Mouse (Mus musculus): ENCODE measurements around the gene Rtf1. TPM values are rescaled to one million over a fixed set of nuclear protein-coding genes. Genes with fewer than 3 reads are reported as not detected.
"Not testable (repeated sequence)": the region's sequence is repeated elsewhere in the genome, so short reads cannot be mapped to it uniquely, and the experiment has no call there.

Gene Rtf1
- polyA plus RNA-seq (2012): 5.3 and 5.8 TPM in 2 replicates

DNA sequence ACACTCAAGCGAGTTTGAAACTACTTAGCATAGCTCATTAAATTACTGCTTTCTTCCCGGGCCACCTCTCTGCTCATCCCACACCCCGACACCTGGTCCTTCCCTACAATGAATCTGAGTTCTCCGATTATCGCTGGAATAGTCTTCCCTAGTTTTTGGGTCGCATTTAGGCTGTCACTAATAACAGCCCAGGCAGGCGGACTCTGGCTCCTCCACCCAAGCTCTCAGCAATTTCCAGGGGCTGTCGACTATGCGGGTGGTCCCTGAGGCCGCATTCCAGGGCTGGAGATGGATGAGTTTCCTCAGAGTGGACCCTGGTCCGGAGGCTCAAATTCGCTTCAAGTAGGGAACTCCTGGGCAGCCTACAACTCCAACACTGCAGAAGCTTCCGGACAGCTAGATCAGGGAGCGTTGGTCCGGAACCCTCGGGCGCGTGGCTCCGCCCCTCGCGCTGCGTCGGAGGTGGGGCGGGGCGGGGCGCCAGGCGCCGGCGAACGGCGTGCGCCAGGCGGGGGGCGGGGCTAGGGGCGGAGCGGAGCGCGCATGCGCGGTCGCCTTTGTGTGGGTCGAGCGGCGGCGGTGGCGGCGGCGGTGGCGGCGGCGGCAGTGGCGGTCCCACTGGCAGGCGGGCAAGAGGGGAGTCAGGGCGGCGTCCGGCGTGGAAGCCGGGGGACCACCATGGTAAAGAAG is at the start of gene Rtf1:
Rtf1 (plus strand) TSS at position 544 of the 690 bp plus-strand sequence.
- H3K9me3 ChIP-seq (ENCODE audit: control insufficient read depth, low read length): no peaks in the 10 kb centered on the region
- H3K36me3 ChIP-seq (ENCODE audit: control insufficient read depth): peaks cover 16% of the 10 kb centered on the region
- H3K27me3 ChIP-seq (ENCODE audit: control insufficient read depth): peaks cover 8% of the 10 kb centered on the region
- H3K4me1 ChIP-seq (ENCODE audit: control insufficient read depth): peaks cover 31% of the 10 kb centered on the region
- H3K4me3 ChIP-seq (replicated peaks): peak within 1 kb of the TSS; percentile 90
- TF ChIP-seq TAL1 (IDR thresholded peaks at IDR 0.05; ENCODE audit: low read length): no peak
- TF ChIP-seq GATA1 (IDR thresholded peaks at IDR 0.05; ENCODE audit: low read length): no peak

DNA sequence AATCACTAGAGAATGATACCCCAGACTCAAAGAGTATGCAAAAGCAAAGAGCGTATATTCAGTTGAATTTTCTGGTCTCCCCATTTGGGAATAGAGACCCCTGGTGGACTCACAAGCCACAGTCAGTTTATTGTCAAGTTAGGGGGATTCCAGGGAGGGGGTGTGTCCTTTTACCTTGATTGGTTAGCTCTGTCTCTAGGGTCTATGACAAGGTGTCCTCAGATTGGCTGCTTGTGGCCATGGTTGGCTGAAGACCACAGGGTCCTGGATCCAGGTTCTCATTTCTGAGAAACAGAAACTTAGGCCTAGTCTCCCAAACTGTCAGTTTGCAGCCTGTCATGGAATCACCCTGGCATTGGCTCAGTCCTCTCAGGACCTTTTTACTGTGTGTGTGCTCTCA is 38.1 kb upstream of the Rtf1 start:
- Histone ChIP-seq H3K36me3 (ENCODE audit: control insufficient read depth) (peaks cover 98% of the 10 kb centered on the region), H3K27me3 (ENCODE audit: control insufficient read depth) (no peaks in the 10 kb centered on the region)
- TF ChIP-seq TAL1 (IDR thresholded peaks at IDR 0.05; ENCODE audit: low read length): no peak
- no peak for TF ChIP-seq GATA1 (IDR thresholded peaks at IDR 0.05; ENCODE audit: low read length)

DNA sequence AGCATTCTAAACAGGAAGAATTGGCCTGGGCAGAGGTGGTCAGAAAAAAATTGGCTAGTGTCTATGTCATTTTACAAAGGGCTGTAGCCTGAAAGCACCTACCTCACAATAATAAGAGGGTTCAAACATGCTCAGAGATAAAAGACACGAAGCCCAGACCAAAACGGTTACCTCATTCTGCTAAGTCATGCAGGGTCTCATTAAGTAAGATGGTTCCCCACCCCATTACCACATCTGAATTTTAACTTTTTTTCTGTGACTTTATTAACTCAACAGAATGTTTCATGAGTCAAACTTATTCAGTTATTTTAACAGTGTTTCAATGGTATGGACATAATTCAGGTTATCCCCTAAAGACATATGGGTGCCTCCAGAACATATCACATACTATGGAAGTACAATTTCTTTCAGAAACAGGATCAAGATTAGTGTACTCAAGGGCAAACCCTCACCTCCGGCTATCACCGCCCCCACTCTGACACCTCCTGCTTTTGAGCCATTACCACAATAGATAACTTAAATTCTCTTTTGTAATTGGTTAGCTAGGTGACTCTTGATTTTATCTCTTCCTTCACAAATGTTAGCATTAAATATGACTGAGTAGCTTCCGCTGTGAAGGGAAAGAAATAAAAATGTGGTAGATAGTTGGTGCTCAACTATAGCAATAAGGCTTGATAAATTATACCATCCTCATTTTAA is 33.5 kb upstream of the Rtf1 start:
- H3K36me3 ChIP-seq (ENCODE audit: control insufficient read depth): peaks cover 97% of the 10 kb centered on the region
- TF ChIP-seq TAL1 (IDR thresholded peaks at IDR 0.05; ENCODE audit: low read length): no peak
- no peak for TF ChIP-seq GATA1 (IDR thresholded peaks at IDR 0.05; ENCODE audit: low read length)

More for the DNA sequence above, 38.1 kb upstream of the Rtf1 start:
- Histone ChIP-seq H3K4me3 (replicated peaks) (no peak overlapping the region), H3K9me3 (ENCODE audit: control insufficient read depth, low read length) (no peaks in the 10 kb centered on the region), H3K4me1 (ENCODE audit: control insufficient read depth) (no peaks in the 10 kb centered on the region; the same call in 1 of the 2 replicates)

DNA sequence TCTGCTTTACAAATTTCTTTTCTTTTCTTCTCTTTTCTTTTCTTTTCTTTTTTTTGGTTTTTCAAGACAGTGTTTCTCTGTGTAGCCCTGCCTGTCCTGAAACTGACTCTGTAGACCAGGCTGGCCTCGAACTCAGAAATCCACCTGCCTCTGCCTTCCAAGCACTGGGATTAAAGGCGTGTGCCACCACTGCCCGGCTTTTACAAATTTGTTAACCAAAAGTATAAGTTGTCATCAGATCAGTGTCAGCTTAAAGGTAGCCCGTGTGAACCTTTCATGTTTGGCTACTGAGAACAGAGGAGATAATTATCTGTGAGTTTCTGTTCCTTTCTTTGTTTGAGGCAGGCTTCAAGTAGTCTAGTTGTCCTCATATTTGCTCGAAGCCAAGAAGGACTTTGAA is 30.6 kb upstream of the Rtf1 start:
- Histone ChIP-seq H3K36me3 (ENCODE audit: control insufficient read depth) (peaks cover 98% of the 10 kb centered on the region), H3K4me1 (ENCODE audit: control insufficient read depth) (no peaks in the 10 kb centered on the region; the same call in 1 of the 2 replicates), H3K4me3 (replicated peaks) (no peak overlapping the region), H3K9me3 (ENCODE audit: control insufficient read depth, low read length) (no peaks in the 10 kb centered on the region), H3K27me3 (ENCODE audit: control insufficient read depth) (no peaks in the 10 kb centered on the region)
- TF ChIP-seq GATA1 (IDR thresholded peaks at IDR 0.05; ENCODE audit: low read length): no peak
- TF ChIP-seq TAL1 (IDR thresholded peaks at IDR 0.05; ENCODE audit: low read length): no peak

More for the DNA sequence above, 33.5 kb upstream of the Rtf1 start:
- H3K4me3 ChIP-seq (replicated peaks): no peak overlapping the region
- no peaks in the 10 kb centered on the region; the same call in 1 of the 2 replicates for H3K4me1 ChIP-seq (ENCODE audit: control insufficient read depth)
- H3K9me3 ChIP-seq (ENCODE audit: control insufficient read depth, low read length): no peaks in the 10 kb centered on the region
- H3K27me3 ChIP-seq (ENCODE audit: control insufficient read depth): no peaks in the 10 kb centered on the region

DNA sequence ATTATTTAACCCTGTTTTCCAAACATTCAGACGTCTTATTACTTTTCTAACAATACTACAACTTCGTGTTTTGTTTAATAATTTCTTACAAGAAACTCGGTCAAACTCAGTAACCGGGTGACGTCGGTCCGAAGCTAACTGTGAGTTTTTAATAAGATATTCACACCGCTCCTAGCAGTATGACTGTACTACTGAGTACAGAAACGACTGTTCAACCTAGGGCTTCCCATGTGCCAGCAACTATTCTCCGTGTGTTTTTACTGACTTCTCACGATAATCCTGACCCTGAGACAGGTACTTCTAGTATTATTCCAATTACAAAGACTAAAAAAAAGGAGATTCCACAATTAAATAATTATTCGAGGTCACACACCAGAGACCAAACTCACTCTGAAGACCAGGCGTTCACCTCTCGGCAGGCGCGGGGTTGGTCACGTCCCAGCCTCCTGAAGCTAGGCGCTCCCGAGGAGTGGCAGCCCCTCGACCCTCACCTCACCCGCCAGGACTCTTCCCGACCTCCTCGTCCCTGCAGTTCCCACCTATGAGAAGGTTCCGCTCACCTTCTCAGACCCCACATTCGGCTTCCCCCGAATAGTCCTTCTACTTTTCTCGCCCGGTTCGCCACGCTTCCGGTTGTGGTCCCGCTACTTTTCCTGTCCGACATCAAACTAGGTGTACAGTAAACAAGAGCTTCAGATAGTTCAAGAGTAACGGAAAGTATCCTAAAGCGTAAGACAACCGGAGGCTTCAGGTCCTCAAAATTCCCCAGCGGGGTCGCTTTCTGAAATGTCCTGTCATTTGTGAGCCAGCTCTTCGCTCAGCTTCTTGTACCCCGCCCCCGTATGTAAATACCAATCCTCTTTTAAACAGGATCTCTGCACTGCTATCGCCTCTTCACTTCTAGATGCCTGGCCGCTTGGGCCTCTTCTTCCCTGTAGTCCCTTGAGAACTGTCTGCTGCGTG is 12.4 kb upstream of the Rtf1 start, which contains the start of gene Ndufaf1:
Ndufaf1 (minus strand) TSS at position 608 of the 963 bp plus-strand sequence.
- Histone ChIP-seq H3K9me3 (ENCODE audit: control insufficient read depth, low read length) (no peaks in the 10 kb centered on the region), H3K36me3 (ENCODE audit: control insufficient read depth) (peaks cover 25% of the 10 kb centered on the region), H3K4me1 (ENCODE audit: control insufficient read depth) (peaks cover 14% of the 10 kb centered on the region), H3K27me3 (ENCODE audit: control insufficient read depth) (no peaks in the 10 kb centered on the region), H3K4me3 (replicated peaks) (peak within 1 kb of the TSS; percentile 77)
- TF ChIP-seq TAL1 (IDR thresholded peaks at IDR 0.05; ENCODE audit: low read length) (no peak), GATA1 (IDR thresholded peaks at IDR 0.05; ENCODE audit: low read length) (no peak)

DNA sequence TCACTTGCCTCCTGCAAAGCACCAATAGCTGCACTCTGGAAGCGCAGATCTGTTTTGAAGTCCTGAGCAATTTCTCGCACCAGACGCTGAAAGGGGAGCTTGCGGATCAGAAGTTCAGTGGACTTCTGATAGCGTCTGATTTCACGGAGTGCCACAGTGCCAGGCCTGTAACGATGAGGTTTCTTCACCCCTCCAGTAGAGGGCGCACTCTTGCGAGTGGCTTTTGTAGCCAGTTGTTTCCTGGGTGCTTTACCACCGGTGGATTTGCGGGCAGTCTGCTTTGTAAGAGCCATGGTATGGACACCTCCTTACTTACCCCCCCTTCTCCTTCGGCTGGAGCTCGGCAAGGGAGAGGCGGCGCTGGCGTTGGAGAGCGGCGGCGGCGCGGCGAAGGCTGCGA is 9.1 kb upstream of the Rtf1 start:
- H3K4me1 ChIP-seq (ENCODE audit: control insufficient read depth): peaks cover 17% of the 10 kb centered on the region
- H3K9me3 ChIP-seq (ENCODE audit: control insufficient read depth, low read length); H3K36me3 ChIP-seq (ENCODE audit: control insufficient read depth); H3K27me3 ChIP-seq (ENCODE audit: control insufficient read depth); H3K4me3 ChIP-seq (replicated peaks): not testable (repeated sequence)

DNA sequence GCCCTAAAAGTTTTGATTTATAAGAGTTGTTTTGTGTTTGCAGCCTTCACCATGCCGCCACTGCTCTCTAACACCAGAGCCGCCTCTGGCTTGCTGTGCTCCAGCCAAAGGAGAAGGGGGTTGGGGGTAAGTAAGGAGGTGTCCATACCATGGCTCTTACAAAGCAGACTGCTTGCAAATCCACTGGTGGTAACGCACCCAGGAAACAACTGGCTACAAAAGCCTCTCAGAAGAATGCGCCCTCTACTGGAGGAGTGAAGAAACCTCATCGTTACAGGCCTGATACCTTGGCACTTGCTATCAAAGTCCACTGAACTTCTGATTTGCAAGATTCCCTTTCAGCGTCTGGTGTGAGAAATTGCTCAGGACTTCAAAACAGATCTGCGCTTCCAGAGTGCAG is 5.9 kb upstream of the Rtf1 start:
- TF ChIP-seq GATA1 (IDR thresholded peaks at IDR 0.05; ENCODE audit: low read length) (no peak), TAL1 (IDR thresholded peaks at IDR 0.05; ENCODE audit: low read length) (no peak)
- H3K36me3 ChIP-seq (ENCODE audit: control insufficient read depth): no peaks in the 10 kb centered on the region

DNA sequence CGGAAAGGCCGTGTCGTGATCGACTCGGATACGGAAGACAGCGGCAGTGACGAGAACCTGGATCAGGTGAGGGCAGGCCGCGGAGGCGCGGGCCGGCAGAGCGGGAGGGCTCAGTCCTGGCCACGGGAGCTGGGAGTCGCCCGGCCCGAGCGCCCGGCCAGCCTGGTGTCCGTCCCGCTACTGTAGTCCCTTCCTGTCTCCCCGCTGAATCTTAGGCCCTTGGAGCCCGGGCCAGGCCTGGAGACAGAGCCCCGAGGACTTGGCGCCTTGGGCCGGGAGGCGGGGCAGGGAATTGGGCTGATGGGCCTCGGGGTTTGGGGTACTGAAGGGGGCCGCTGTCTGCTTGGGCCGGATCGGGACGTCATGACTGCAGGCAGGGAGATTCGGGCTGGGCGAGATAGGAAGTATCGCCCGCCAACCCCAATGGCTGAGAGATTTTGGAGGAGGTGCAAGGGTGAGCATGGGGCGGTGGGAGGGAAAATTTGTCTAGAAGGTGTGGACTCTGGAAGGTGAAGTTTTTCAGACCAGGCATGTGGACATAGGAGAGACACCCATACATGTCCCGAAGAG is 432 bp downstream of the Rtf1 start:
- Histone ChIP-seq H3K4me1 (ENCODE audit: control insufficient read depth) (peaks cover 31% of the 10 kb centered on the region), H3K9me3 (ENCODE audit: control insufficient read depth, low read length) (no peaks in the 10 kb centered on the region), H3K36me3 (ENCODE audit: control insufficient read depth) (peaks cover 19% of the 10 kb centered on the region), H3K27me3 (ENCODE audit: control insufficient read depth) (peaks cover 8% of the 10 kb centered on the region), H3K4me3 (replicated peaks) (peak overlapping the region; percentile 90)
- TF ChIP-seq TAL1 (IDR thresholded peaks at IDR 0.05; ENCODE audit: low read length) (no peak), GATA1 (IDR thresholded peaks at IDR 0.05; ENCODE audit: low read length) (no peak)

More for the DNA sequence above, 5.9 kb upstream of the Rtf1 start:
- no peak overlapping the region for H3K4me3 ChIP-seq (replicated peaks)
- peaks cover 8% of the 10 kb centered on the region for H3K27me3 ChIP-seq (ENCODE audit: control insufficient read depth)
- peaks cover 13% of the 10 kb centered on the region for H3K4me1 ChIP-seq (ENCODE audit: control insufficient read depth)
- H3K9me3 ChIP-seq (ENCODE audit: control insufficient read depth, low read length): no peaks in the 10 kb centered on the region

Measured in erythroblast, embryonic 14.5 days (primary cell).